Mouse (Mus musculus): ENCODE measurements around the gene Csrnp2. TPM values are rescaled to one million over a fixed set of nuclear protein-coding genes. Genes with fewer than 3 reads are reported as not detected.

The Csrnp2 gene
- polyA plus RNA-seq, 1 experiment from 2014 or later, result 44.7 TPM

Other genes with a start within 250 kb of the Csrnp2 start
- not detected in 2 replicates for gene Tmprss12, start 214.7 kb downstream of the Csrnp2 start, polyA plus RNA-seq (2015; fragmentation: Nextera tagmentation; extraction: Ambion mirVana)
- gene Mettl7a1, start 191.3 kb downstream of the Csrnp2 start, polyA plus RNA-seq (2015; fragmentation: Nextera tagmentation; extraction: Ambion mirVana), result 4.5 and 4.6 TPM in 2 replicates
- gene Mettl7a3, start 160.6 kb downstream of the Csrnp2 start, polyA plus RNA-seq (2015; fragmentation: Nextera tagmentation; extraction: Ambion mirVana), result not detected in 2 replicates
- not detected in 2 replicates for gene Methig1, start 142.3 kb downstream of the Csrnp2 start, polyA plus RNA-seq (2015; fragmentation: Nextera tagmentation; extraction: Ambion mirVana)
- not detected in 2 replicates for gene Mettl7a2, start 142.3 kb downstream of the Csrnp2 start, polyA plus RNA-seq (2015; fragmentation: Nextera tagmentation; extraction: Ambion mirVana)
- not detected in 2 replicates for gene Higd1c, start 130.9 kb downstream of the Csrnp2 start, polyA plus RNA-seq (2015; fragmentation: Nextera tagmentation; extraction: Ambion mirVana)
- gene Gm5475, start 73.3 kb downstream of the Csrnp2 start, polyA plus RNA-seq (2015; fragmentation: Nextera tagmentation; extraction: Ambion mirVana), result 0.08 and 0.11 TPM in 2 replicates
- gene Slc11a2, start 70.4 kb downstream of the Csrnp2 start, polyA plus RNA-seq (2015; fragmentation: Nextera tagmentation; extraction: Ambion mirVana), result 21.5 TPM in 2 replicates
- 55.1 and 55.2 TPM in 2 replicates for gene Letmd1, start 26.5 kb downstream of the Csrnp2 start, polyA plus RNA-seq (2015; fragmentation: Nextera tagmentation; extraction: Ambion mirVana)
- gene Tfcp2, start 56.5 kb upstream of the Csrnp2 start, polyA plus RNA-seq (2015; fragmentation: Nextera tagmentation; extraction: Ambion mirVana), result 48.2 and 48.4 TPM in 2 replicates
- gene Pou6f1, start 104.5 kb upstream of the Csrnp2 start, polyA plus RNA-seq (2015; fragmentation: Nextera tagmentation; extraction: Ambion mirVana), result 45.5 and 47.8 TPM in 2 replicates
- gene Dazap2, start 119.9 kb upstream of the Csrnp2 start, polyA plus RNA-seq (2015; fragmentation: Nextera tagmentation; extraction: Ambion mirVana), result 162 and 166 TPM in 2 replicates
- 2.4 and 2.9 TPM in 2 replicates for gene Smagp, start 141.5 kb upstream of the Csrnp2 start, polyA plus RNA-seq (2015; fragmentation: Nextera tagmentation; extraction: Ambion mirVana)
- 1.2 and 1.3 TPM in 2 replicates for gene Bin2, start 174.1 kb upstream of the Csrnp2 start, polyA plus RNA-seq (2015; fragmentation: Nextera tagmentation; extraction: Ambion mirVana)
- 0.34 and 1.1 TPM in 2 replicates for gene Cela1, start 192.4 kb upstream of the Csrnp2 start, polyA plus RNA-seq (2015; fragmentation: Nextera tagmentation; extraction: Ambion mirVana)
- not detected in 2 replicates for gene Galnt6, start 233.9 kb upstream of the Csrnp2 start, polyA plus RNA-seq (2015; fragmentation: Nextera tagmentation; extraction: Ambion mirVana)

Data from midbrain, embryonic 13.5 days (tissue).